Mouse (Mus musculus) liver, adult (tissue): ENCODE measurements around the gene Zzz3.

ENCODE experiments used
- GATA4 ChIP-seq: IDR thresholded peaks from 2 replicates; pipeline ENCODE4 v1.6.1; 2014; ENCODE audit warnings: mild to moderate bottlenecking, low read length; ENCODE audit not compliant: insufficient replicate concordance

Gene Zzz3

GRCm38 (mm10) chr3:152472676-152473075 lies 77.4 kb downstream of the Zzz3 start:
- TF ChIP-seq GATA4, result no peak

GRCm38 (mm10) chr3:152474582-152475277 lies 79.5 kb downstream of the Zzz3 start:
- TF ChIP-seq GATA4, result no peak

- no peak for TF ChIP-seq GATA4
Measured at GRCm38 (mm10) chr3:152475278-152475669, 80.0 kb downstream of the Zzz3 start.

GRCm38 (mm10) chr3:152475894-152476293 lies 80.6 kb downstream of the Zzz3 start:
- TF ChIP-seq GATA4, result no peak

- no peak for TF ChIP-seq GATA4
Measured at GRCm38 (mm10) chr3:152477796-152478527, 82.7 kb downstream of the Zzz3 start.

- TF ChIP-seq GATA4, result no peak
Measured at GRCm38 (mm10) chr3:152478599-152479435, 83.5 kb downstream of the Zzz3 start.

- no peak for TF ChIP-seq GATA4
Measured at GRCm38 (mm10) chr3:152480336-152480735, 85.1 kb downstream of the Zzz3 start.

GRCm38 (mm10) chr3:152482182-152482581 lies 86.9 kb downstream of the Zzz3 start:
- no peak for TF ChIP-seq GATA4

GRCm38 (mm10) chr3:152483800-152484199 lies 88.5 kb downstream of the Zzz3 start:
- TF ChIP-seq GATA4, result no peak

- no peak for TF ChIP-seq GATA4
Measured at GRCm38 (mm10) chr3:152484206-152484605, 88.9 kb downstream of the Zzz3 start.

GRCm38 (mm10) chr3:152488964-152489363 lies 93.7 kb downstream of the Zzz3 start:
- TF ChIP-seq GATA4, result no peak

GRCm38 (mm10) chr3:152490423-152490822 lies 95.2 kb downstream of the Zzz3 start:
- no peak for TF ChIP-seq GATA4

- no peak for TF ChIP-seq GATA4
Measured at GRCm38 (mm10) chr3:152492241-152492640, 97.0 kb downstream of the Zzz3 start.

- TF ChIP-seq GATA4, result no peak
Measured at GRCm38 (mm10) chr3:152493813-152494212, 98.5 kb downstream of the Zzz3 start.

- no peak for TF ChIP-seq GATA4
Measured at GRCm38 (mm10) chr3:152494667-152495360, 99.5 kb downstream of the Zzz3 start.

GRCm38 (mm10) chr3:152495415-152495898 lies 100.2 kb downstream of the Zzz3 start:
- TF ChIP-seq GATA4, result no peak

- no peak for TF ChIP-seq GATA4
Measured at GRCm38 (mm10) chr3:152497084-152497483, 101.8 kb downstream of the Zzz3 start.
